Mouse (Mus musculus) heart, adult 2 months (tissue): ENCODE results near the gene Cdk5rap1.

Source experiments
- EP300 ChIP-seq: fragments of 200-500 bp; IDR thresholded peaks from 2 replicates; pipeline ENCODE4 v1.6.1; 2011; ENCODE audit warnings: low read depth, low read length, control low read depth; ENCODE audit not compliant: insufficient read depth
- POLR2A ChIP-seq: fragments of 200-500 bp; IDR thresholded peaks from 2 replicates; pipeline ENCODE4 v1.6.1; 2011; ENCODE audit warnings: mild to moderate bottlenecking, low read depth, low read length, control low read depth; ENCODE audit not compliant: insufficient read depth

DNA sequence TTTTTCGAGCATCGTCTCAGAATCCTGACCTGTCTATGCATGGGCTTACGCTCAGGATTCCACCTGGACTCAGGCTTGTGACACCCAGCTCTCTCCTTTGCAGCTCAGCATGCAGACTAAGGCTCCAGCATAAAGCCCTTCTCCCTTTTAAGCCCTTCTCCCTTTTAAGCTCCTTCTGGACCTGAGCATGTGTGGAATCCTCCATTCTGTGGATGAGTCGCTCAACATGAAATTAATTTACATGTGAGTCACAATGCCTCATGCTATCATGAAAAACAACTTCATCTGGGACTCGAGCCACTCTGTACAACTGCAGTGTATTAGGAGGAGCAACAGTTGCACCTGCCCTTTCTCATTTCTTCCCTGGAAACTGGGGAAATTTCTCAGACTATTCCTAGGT is 49.4 kb upstream of the Cdk5rap1 start:
- no peak for TF ChIP-seq POLR2A
- TF ChIP-seq EP300: no peak
